Mouse (Mus musculus) gastrocnemius, postnatal 14 days (tissue): Measurements from ENCODE around the gene Gm5269. TPM values are rescaled to one million over a fixed set of nuclear protein-coding genes. Genes with fewer than 3 reads are reported as not detected.
A peak's percentile ranks its signal among the peaks of the same experiment; 100 is the strongest.

Source experiments
- DNase-seq: peaks from one replicate; pipeline ENCODE4 v3.0.0; 2021; ENCODE audit warnings: mixed read lengths
- intact Hi-C: fragments of 180-260 bp; cut with DNase I; formaldehyde crosslinking; loops from one replicate; pipeline ENCODE4 v1.15.1; 2025; ENCODE audit warnings: low total_unique reads
- total RNA-seq, 2 experiments: library from RNA; stranded (reverse); gene quantifications; 2 replicates each; pipeline ENCODE4 v1.2.3; 2021

The Gm5269 gene
- total RNA-seq, 2 experiments from 2014 or later = not detected

GRCm38 (mm10) chr1:45882076-45882475 lies 8.0 kb downstream of the Gm5269 start:
- no peak for DNase-seq
- intact Hi-C loops = no loop called here

DNA sequence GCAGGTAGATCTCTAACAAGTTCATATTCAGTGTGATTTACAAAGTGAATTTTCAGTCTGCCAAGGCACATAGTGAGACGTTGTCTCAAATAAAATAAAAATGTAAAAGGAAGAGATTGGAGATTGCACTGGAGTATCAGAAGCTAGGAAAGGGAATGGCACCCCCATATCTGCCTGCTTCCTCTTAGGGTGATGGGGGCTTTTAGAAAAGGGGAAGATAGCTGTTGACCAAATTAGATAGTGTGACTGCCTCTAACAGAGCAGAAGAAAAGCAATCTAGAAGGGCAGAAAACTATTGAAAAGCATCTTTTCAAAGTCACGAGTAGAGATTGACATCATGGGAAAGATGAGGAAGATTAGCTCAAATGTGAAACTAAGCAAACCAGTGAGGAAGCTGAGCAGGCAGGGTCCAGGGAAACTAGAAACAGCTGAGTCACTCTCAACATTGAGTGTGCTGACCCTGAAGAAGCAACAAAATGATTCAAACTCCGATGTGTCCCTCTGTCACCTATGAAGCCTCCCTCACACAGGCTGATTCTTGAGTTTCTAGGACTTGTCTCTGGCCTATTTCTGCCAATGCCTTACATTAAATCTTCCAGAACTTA lies 8.7 kb downstream of the Gm5269 start:
- intact Hi-C loops = no loop called here
- DNase-seq = no peak

DNA sequence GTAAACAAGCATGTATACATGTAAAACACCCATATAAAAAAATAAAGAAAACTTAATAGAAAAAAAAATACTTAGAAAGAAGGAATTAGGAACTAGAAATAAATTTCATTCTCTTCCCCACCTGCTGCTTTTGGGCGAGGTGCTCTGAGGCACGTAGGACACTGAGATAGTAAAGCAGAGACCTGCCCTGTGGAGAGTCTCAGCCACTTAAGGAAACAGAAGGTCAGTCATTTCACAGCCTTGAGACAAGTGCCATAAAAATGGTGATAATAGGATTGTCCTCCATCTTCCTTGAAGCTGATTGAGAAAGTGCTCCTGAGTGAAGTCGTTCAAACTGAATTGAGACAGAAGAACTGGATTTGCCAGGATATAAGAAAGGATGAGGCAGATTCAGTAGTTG lies 12.6 kb downstream of the Gm5269 start:
- no peak for DNase-seq
- intact Hi-C loops = no loop called here

DNA sequence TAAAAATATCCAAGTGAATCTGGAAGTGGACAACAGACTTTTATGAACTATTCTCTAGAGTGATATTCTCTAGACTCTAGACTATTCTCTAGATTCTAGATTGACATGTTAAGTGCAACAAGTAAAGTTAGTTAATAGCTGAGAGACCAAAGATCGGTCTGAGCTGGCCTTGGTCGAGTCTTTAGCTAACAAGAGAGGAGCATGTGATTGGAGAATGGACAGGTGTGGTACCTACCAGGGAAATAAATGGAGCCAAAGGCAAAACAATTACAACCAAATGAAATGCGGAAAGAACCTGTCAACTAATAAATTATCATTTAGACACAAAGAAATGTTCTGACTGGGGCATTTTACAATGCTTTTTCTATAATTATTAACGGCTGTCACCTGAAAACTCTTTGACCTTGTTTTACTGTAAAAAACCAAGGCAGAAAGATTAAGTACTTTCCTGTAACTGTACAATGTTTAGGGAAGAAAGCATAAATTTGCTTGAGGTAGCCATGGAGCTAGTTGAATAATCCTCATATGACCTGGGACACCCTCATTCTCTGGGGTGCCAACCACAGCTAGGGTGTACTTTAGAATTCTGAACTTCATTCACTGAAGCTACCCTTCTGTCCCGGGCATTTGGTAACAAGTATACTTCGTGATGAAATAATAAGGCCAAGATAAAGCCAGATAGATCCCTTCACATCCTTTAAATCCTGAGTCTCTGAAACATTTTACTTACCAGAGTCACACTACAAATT lies 13.4 kb downstream of the Gm5269 start:
- intact Hi-C loops = no loop called here
- DNase-seq = no peak

GRCm38 (mm10) chr1:45875640-45876039 lies 14.4 kb downstream of the Gm5269 start:
- DNase-seq = no peak
- intact Hi-C loops = no loop called here

DNA sequence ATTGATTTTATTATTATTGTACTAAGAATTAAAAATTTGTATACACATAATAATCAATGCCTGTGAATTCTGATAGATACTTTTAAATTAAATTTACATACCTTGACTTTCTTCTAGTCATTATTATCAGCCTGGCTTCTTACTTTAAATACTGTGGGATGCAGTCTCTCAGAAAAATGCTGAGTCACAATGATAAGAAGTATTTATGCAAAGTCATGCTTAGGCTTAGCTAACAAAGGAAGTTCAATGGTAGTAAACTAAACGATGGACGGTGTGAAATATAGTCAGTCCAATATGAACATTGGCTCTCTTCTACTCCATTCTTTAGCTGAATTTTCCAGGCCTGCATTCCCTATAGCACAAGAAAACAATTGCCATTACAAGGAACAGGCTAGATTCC lies 16.8 kb downstream of the Gm5269 start:
- intact Hi-C loops = no loop called here
- no peak for DNase-seq

DNA sequence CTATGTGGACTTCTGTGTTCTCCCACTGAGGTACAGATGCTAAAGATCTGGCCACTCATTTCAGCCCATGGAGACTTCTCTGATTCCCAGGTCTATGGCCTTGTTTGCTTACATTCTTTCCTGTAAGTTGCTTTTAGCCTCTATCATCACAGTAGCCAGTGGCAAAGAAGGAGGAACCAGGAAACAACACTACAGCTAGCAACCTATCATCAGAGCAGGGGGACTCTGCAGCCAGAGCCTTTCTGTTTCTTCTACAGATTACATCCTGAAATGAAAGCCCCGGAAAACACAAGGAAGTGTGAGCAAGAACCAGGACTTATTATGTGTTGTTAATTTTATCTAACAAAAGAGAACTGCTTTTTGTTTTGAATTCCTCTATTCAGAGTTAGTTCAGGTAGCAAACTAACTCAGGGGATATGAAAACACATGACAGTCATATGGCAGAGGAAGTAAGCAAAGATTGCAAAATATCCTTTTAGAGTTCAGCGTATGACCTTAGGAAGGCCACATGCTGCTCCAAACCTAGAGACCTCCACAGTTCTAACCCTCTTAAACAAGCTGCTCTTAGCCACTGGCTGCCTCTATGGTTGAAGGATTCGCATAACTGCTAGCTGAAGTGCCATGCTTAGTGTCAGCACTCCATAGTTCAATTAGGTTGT lies 21.5 kb downstream of the Gm5269 start:
- no peak for DNase-seq
- intact Hi-C loops = no loop called here

DNA sequence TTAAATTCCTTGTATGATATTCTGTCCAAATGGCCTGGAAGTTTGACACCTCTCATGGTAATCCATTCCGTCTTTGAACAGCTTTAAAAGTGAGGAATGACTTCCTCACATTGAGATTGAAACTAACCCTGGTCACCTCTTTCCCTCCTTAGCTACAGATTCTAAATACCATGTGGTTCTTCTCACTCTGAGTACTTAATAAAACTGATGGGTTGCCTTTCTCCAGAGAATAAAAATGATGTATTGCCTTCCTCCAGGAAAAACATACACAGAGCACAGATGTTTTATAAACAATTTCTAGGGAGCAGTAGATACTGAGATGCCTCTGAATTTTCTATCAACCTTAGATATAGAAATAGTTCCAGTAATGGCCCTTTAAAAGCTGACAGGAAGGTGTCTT lies 22.0 kb downstream of the Gm5269 start:
- no peak for DNase-seq
- intact Hi-C loops = no loop called here

GRCm38 (mm10) chr1:45866288-45867018 lies 23.6 kb downstream of the Gm5269 start:
- DNase-seq = no peak
- intact Hi-C loops = no loop called here

DNA sequence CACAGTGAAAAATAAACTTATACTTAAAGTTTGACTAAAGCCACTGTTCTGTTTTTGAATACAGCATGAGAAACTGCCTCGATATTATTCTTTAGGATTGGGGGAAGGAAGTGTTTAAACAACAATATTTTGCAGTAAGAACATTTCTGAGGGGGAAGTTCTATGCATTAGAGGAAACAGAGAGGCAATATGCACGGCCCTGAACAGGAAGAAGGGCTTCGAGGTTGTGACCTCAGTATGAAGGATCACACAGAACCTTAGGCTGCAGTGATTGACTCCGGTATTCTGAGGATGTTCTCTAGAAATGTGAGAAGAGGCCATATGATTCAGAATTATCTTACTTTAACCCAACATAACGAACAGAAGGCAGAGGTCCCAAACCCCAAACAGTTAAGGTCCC lies 24.3 kb downstream of the Gm5269 start:
- DNase-seq = no peak
- intact Hi-C loops = no loop called here

GRCm38 (mm10) chr1:45865316-45865715 lies 24.8 kb downstream of the Gm5269 start:
- DNase-seq = no peak

GRCm38 (mm10) chr1:45864564-45865014 lies 25.5 kb downstream of the Gm5269 start:
- peak; percentile 30 for DNase-seq
- intact Hi-C loops = no loop called here

More at GRCm38 (mm10) chr1:45865316-45865715, 24.8 kb downstream of the Gm5269 start:
- intact Hi-C loops = no loop called here

DNA sequence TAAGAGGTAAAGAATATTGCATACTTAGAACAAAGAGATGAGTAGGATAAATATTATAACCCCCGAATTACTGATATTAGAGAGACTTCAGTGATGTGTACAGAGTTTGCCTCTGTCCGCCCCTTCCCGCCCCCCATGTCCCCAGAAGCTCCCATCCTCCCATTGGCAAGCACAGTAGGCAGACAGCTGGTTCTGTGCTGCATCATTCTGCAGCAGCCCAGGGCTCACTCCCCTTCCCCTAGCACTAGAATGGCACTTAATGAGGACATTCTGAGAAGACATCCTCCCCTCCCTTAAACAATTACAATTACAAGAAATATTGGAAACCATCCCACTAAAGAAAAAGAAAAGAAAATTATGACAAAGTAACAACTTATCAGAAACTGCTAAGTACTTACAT lies 26.4 kb downstream of the Gm5269 start:
- intact Hi-C loops = no loop called here
- DNase-seq = peak; percentile 17

GRCm38 (mm10) chr1:45861162-45861561 lies 28.9 kb downstream of the Gm5269 start:
- intact Hi-C loops = no loop called here
- DNase-seq = no peak

- intact Hi-C loops = no loop called here
- no peak for DNase-seq
These were observed 29.7 kb downstream of the Gm5269 start for GRCm38 (mm10) chr1:45860349-45860748.

GRCm38 (mm10) chr1:45858038-45858437 lies 32.0 kb downstream of the Gm5269 start:
- no peak for DNase-seq
- intact Hi-C loops = no loop called here

DNA sequence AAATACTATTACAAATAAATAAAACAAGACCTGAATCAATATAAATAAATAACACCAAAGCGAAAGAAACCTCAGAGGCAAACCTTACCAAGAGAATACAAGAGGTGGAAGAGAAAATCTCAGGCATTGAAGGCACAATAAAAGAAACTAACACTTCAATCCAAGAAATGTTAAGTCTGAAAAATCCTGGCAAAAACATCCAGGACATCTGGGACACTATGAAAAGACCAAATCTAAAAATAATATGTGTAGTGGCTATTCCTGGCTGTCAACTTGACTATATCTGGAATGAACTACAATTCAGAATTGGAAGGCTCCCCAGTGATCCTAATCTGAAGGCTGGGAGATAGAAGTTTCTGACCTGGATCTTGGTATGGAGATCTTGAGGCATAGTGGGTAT lies 44.6 kb downstream of the Gm5269 start:
- intact Hi-C loops = no loop called here
- DNase-seq = no peak
